Mouse (Mus musculus) liver, embryonic 16.5 days (tissue): ENCODE data around the gene Fam240b. TPM values are rescaled to one million over a fixed set of nuclear protein-coding genes. Genes with fewer than 3 reads are reported as not detected.

Source experiments
- ATAC-seq: fragments of 200-750 bp; cut with Nextera tagmentation; 2 replicates; pipeline ENCODE4 v1.8.0; 2017; ENCODE audit warnings: low read depth, mild to moderate bottlenecking, moderate number of reproducible peaks, moderate library complexity
- H3K27ac ChIP-seq: fragments of 300-500 bp; sonication (generic); 2 replicates; pipeline ENCODE4 v1.5.1; 2014; ENCODE audit warnings: mild to moderate bottlenecking, low read length
- H3K27me3 ChIP-seq: fragments of 300-500 bp; sonication (generic); 2 replicates; pipeline ENCODE4 v1.6.1; 2014; ENCODE audit warnings: low read depth, low read length, mixed read lengths; ENCODE audit not compliant: control insufficient read depth, insufficient read depth
- H3K36me3 ChIP-seq: fragments of 300-500 bp; sonication (generic); 2 replicates; pipeline ENCODE4 v1.6.1; 2014; ENCODE audit warnings: mild to moderate bottlenecking; ENCODE audit not compliant: control insufficient read depth, insufficient read depth
- H3K4me1 ChIP-seq: fragments of 300-500 bp; sonication (generic); 2 replicates; pipeline ENCODE4 v1.6.1; 2014; ENCODE audit warnings: low read depth, low read length, mixed read lengths; ENCODE audit not compliant: control insufficient read depth
- H3K4me2 ChIP-seq: fragments of 300-500 bp; sonication (generic); 2 replicates; pipeline ENCODE4 v1.6.1; 2014; ENCODE audit warnings: low read depth, low read length, mixed read lengths
- H3K4me3 ChIP-seq: fragments of 300-500 bp; sonication (generic); 2 replicates; pipeline ENCODE4 v1.5.1; 2014; ENCODE audit warnings: low read depth, mild to moderate bottlenecking, low read length
- H3K9ac ChIP-seq: fragments of 300-500 bp; sonication (generic); 2 replicates; pipeline ENCODE4 v1.6.1; 2014; ENCODE audit warnings: low read depth, low read length
- H3K9me3 ChIP-seq: fragments of 300-500 bp; sonication (generic); replicated peaks from 2 replicates; pipeline ENCODE4 v1.6.1; 2016; ENCODE audit warnings: low read length; ENCODE audit not compliant: control insufficient read depth
- WGBS: fragments of 180-500 bp; shearing (Covaris S2); extraction: QIAGEN DNeasy Blood & Tissue Kit; methylation state at CpG from one replicate; pipeline ENCODE4 v1.1.7; 2014; ENCODE audit not compliant: insufficient replicate concordance; 5-methylcytosine and 5-hydroxymethylcytosine counted together
- polyA plus RNA-seq: library from polyadenylated mRNA; unstranded; fragments of >200 nt; fragmentation: Nextera tagmentation; extraction: Ambion mirVana; gene quantifications from 2 replicates; pipeline ENCODE4 v1.2.1, GENCODE M21; 2015

Fam240b gene
- not detected in 2 replicates for polyA plus RNA-seq

DNA sequence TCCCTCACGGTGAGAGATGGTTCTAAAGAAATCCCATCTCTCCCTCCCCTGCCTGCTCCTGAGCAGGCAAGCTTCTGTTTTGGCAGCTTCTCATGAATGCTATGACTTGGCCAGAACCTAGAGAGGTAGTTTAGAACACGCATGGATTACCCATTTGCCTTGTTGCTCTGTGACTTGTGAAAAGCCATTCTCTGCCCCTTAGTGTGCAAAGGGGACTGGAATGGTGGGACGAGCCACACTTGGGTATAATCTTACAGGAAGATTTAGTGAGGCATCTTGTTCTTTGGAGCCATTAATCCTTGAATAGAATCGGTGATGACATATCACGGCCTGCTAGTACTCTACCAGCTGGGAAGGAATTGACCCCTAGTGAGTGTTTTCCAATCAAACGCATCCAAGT is at the start of gene Fam240b:
Gene Fam240b, minus strand, starts transcription at position 101 of the 400 bp plus-strand sequence.
- no peak within 1 kb of the TSS for H3K4me2 ChIP-seq
- H3K27ac ChIP-seq: no peak within 1 kb of the TSS
- no peaks in the 10 kb centered on the region for H3K36me3 ChIP-seq
- H3K9me3 ChIP-seq: no peaks in the 10 kb centered on the region
- ATAC-seq: no peak
- H3K4me1 ChIP-seq: no peaks in the 10 kb centered on the region
- H3K27me3 ChIP-seq: no peaks in the 10 kb centered on the region
- H3K4me3 ChIP-seq: no peak within 1 kb of the TSS
- 74% methylated on average over 6 of the region's 6 CpGs for WGBS
- H3K9ac ChIP-seq: no peak within 1 kb of the TSS

DNA sequence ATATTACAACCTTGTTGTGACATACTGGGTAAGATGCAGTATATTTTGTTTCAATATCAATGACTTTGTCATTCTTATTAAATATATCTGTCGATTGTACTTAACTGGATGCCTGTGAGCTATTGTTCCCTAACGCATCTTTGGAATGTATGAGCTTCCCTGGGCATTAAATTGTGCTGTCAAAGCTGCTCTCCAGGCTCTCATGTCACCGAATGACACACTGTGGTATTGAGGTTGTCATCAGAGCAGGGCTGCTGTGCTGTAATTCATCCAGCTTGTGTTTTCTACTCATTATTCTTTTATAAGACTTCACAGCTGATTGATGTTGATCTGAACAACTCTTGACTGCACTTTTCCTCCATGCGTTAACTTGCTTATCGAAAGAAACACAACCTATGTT is 32.5 kb upstream of the Fam240b start:
- 65% methylated on average over 5 of the region's 5 CpGs for WGBS
- H3K9ac ChIP-seq: no peak overlapping the region
- no peaks in the 10 kb centered on the region for H3K36me3 ChIP-seq
- no peaks in the 10 kb centered on the region for H3K4me1 ChIP-seq
- no peak overlapping the region for H3K4me3 ChIP-seq
- no peak overlapping the region for H3K27ac ChIP-seq
- no peaks in the 10 kb centered on the region for H3K27me3 ChIP-seq
- no peak overlapping the region for H3K4me2 ChIP-seq
- no peaks in the 10 kb centered on the region for H3K9me3 ChIP-seq
- ATAC-seq: no peak

DNA sequence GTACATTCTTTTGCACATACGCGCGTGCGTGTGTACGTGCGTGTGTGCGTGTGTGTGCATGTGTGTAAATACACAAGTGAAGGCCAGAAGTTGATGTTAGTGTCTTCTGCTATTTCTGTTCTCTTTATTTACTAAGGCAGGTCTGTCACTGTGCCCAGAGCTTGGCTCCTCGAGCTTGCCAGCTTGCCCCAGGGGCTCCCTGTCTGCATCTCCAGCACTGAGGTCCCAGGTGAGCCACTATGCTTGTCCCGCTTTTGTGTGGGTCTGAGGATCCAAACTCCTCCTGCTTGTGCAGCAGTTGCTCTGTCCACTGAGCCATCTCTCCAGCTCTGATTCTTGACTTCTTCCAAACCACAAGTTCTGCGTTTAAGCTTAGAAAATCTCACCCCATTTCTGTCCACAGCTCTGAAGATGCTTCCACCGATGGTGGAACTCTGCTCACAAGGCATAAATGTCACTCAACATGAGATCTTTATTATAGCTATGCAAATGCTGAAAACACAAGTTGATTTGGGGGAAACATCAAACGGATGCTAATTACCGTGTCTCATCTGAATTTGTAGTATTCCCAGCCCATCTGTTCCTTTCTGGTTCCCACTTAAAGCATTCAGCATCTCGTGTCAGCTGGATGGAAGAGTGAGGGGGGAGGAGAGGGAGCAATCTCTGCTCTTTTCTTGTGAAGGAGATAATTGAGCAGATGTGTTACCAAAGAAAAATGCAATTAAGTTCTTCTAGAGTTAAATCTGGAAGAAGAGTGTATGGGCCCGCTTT is 29.1 kb upstream of the Fam240b start:
- no peak overlapping the region for H3K4me3 ChIP-seq
- ATAC-seq: no peak
- WGBS: 70% methylated on average over 15 of the region's 15 CpGs

DNA sequence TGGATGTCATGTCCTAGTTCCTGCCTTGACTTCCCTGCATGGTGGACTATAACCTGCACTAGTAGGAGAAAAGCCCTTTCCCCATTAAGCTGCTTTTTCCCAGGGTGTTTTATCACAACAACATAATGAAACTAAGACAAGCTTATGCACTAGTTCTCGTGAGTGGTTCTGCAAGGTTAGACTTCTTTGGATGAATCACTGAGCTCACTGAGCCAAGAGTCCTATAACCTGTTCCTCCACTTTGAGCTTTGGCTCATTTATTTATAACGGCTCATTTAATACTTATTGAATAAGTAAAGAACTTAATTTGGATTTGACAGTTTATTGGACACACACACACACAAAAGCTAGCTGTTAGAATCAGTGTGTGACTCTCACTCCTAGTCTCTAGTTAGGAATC is 16.7 kb upstream of the Fam240b start:
- ATAC-seq: no peak
- 56% methylated on average over 2 of the region's 2 CpGs for WGBS
- Histone ChIP-seq H3K27me3 (no peaks in the 10 kb centered on the region), H3K27ac (no peak overlapping the region), H3K9ac (no peak overlapping the region), H3K9me3 (no peaks in the 10 kb centered on the region), H3K4me3 (no peak overlapping the region), H3K4me2 (no peak overlapping the region), H3K36me3 (no peaks in the 10 kb centered on the region), H3K4me1 (no peaks in the 10 kb centered on the region)

More for the DNA sequence above, 29.1 kb upstream of the Fam240b start:
- H3K9ac ChIP-seq: no peak overlapping the region
- H3K4me2 ChIP-seq: no peak overlapping the region
- H3K27ac ChIP-seq: no peak overlapping the region
- no peaks in the 10 kb centered on the region for H3K27me3 ChIP-seq
- no peaks in the 10 kb centered on the region for H3K4me1 ChIP-seq
- H3K36me3 ChIP-seq: no peaks in the 10 kb centered on the region
- H3K9me3 ChIP-seq: no peaks in the 10 kb centered on the region

DNA sequence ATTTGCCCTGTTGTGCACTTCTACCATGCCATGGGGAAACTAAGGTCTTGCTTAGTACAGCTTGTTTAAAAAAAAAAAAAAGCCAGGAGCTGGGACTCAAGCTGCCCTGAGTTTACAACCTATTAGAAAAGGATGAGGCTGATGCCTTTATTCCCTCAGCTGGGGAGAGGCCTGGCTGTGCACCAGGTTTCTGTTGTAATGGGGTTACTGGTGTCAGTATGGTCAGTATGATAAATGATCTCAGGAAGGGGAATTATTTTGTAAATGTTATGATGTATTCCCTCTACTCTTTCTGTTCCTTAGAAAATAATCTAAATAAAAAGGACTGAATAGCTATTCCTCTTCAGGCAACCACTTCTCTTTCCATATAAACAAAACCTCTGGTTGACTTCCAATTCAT is 14.0 kb upstream of the Fam240b start:
- no peak for ATAC-seq
- H3K4me1 ChIP-seq: no peaks in the 10 kb centered on the region

DNA sequence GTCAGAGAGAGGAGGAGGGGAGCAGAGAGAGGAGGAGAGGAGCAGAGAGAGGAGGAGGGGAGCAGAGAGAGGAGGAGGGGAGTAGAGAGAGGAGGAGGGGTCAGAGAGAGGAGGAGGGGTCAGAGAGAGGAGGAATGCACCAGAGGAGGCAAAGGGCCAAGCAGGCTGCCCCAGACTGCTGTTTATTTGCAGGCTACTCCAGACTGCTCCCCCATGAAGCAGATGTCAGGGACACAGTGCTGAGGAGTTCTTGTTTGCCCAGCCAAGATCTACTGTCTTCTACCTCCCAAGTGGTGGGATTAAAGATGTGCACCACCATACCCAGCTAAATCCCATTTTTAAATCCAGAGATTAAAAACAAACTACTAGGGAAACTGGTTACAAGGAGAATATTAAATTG is 9.8 kb upstream of the Fam240b start:
- H3K4me1 ChIP-seq: no peaks in the 10 kb centered on the region
- no peak overlapping the region for H3K27ac ChIP-seq
- H3K36me3 ChIP-seq: no peaks in the 10 kb centered on the region
- no peaks in the 10 kb centered on the region for H3K9me3 ChIP-seq
- H3K4me2 ChIP-seq: no peak overlapping the region
- no peaks in the 10 kb centered on the region for H3K27me3 ChIP-seq
- H3K4me3 ChIP-seq: no peak overlapping the region
- no peak for ATAC-seq
- no peak overlapping the region for H3K9ac ChIP-seq

More for the DNA sequence above, 14.0 kb upstream of the Fam240b start:
- Histone ChIP-seq H3K4me2 (no peak overlapping the region), H3K9me3 (no peaks in the 10 kb centered on the region), H3K27ac (no peak overlapping the region), H3K36me3 (no peaks in the 10 kb centered on the region), H3K4me3 (no peak overlapping the region), H3K9ac (no peak overlapping the region), H3K27me3 (no peaks in the 10 kb centered on the region)

DNA sequence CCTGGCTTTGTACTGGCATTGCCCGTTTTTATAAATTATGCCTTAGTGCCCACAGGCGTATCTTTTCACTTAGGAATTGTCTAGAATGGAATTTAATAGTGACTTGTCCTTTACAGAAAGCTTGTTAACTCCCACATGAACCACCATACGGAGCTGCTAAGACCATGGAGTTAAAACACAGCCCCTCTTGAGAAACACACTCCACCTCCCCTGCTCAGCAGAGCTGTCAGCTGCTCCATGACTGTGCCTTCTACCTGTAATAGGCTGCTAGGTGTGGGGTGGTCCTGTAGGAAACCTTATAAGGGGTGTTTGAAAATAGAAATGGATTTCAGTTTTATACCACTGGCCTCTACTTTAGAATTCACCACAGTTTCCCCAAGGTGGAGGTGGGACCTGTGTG is 5.2 kb upstream of the Fam240b start:
- no peak overlapping the region for H3K27ac ChIP-seq
- 64% methylated on average over 3 of the region's 3 CpGs for WGBS
- no peak overlapping the region for H3K9ac ChIP-seq
- H3K4me3 ChIP-seq: no peak overlapping the region
- ATAC-seq: no peak
- H3K4me1 ChIP-seq: no peaks in the 10 kb centered on the region
- no peaks in the 10 kb centered on the region for H3K9me3 ChIP-seq
- H3K27me3 ChIP-seq: no peaks in the 10 kb centered on the region
- H3K4me2 ChIP-seq: no peak overlapping the region
- no peaks in the 10 kb centered on the region for H3K36me3 ChIP-seq

DNA sequence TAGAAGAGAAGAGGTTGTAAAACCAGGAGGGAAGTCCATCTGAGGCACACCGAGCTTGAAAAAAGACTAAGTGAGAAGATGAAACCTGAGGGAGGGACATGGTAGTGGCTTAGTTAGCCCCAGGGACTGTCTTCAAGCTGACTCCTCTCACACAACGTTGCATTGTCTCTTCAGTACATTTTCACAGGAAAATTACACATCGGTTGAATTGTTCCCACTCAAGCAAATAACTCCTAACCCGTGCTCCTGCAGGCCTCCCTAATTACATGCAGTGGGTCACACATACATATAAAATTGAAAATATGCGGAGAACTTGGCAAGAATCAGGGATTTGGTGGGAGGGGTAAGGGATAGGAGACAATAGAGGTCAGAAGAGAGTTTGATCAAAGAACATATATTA is 4.0 kb downstream of the Fam240b start:
- Histone ChIP-seq H3K36me3 (no peaks in the 10 kb centered on the region), H3K27ac (no peak overlapping the region), H3K9ac (no peak overlapping the region), H3K4me1 (no peaks in the 10 kb centered on the region), H3K27me3 (no peaks in the 10 kb centered on the region), H3K4me2 (no peak overlapping the region), H3K9me3 (no peaks in the 10 kb centered on the region), H3K4me3 (no peak overlapping the region)
- ATAC-seq: no peak
- 63% methylated on average over 5 of the region's 5 CpGs for WGBS

DNA sequence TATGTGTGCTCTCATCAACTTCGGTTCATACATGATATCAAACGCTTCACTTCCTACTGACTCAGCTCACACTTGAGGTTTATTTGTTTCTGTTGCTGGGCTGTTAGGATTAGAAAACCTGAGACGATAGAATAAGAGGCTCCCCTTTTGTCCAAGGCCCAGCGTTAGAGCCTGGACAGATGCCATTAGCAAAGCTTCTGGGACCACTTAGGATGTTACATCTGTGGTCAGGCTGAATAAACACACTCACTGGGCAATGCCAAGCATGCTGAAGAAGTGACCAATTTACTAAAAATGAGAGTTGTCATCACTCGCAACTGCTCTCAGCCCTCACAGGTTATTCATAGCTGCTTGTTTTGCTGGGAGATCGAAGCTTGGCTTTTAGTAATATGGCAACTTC is 7.7 kb downstream of the Fam240b start:
- no peaks in the 10 kb centered on the region for H3K4me1 ChIP-seq
- WGBS: 65% methylated on average over 6 of the region's 6 CpGs
- ATAC-seq: no peak
- H3K27ac ChIP-seq: no peak overlapping the region
- H3K4me2 ChIP-seq: no peak overlapping the region
- no peaks in the 10 kb centered on the region for H3K9me3 ChIP-seq
- H3K27me3 ChIP-seq: no peaks in the 10 kb centered on the region
- no peak overlapping the region for H3K9ac ChIP-seq
- H3K4me3 ChIP-seq: no peak overlapping the region
- no peaks in the 10 kb centered on the region for H3K36me3 ChIP-seq
